Mouse (Mus musculus): ENCODE results near the gene Lyz2.

- no peak for TF ChIP-seq CTCF (conservative IDR thresholded peaks at IDR 0.05; ENCODE audit: low read length)
- TF ChIP-seq POU5F1 (IDR thresholded peaks at IDR 0.05; ENCODE audit: borderline replicate concordance, low read length), result no peak
These were observed 17.9 kb upstream of the Lyz2 start for GRCm38 (mm10) chr10:117299901-117300520.

Measured in E14TG2a.4 (cell line).